Mouse (Mus musculus): ENCODE data around the gene Fen1. TPM values are rescaled to one million over a fixed set of nuclear protein-coding genes. Genes with fewer than 3 reads are reported as not detected.

The Fen1 gene
- polyA plus RNA-seq, 1 experiment from 2014 or later, result 98.8 TPM

- H3K36me3 ChIP-seq (ENCODE audit: poor library complexity, severe bottlenecking), result no peaks in the 10 kb centered on the region
- no peak for ATAC-seq
Observed at GRCm38 (mm10) chr19:10231871-10232270, 27.9 kb upstream of the Fen1 start.

GRCm38 (mm10) chr19:10231016-10231415 is 27.0 kb upstream of the Fen1 start:
- 7% methylated on average over 7 of the region's 7 CpGs for WGBS
- Histone ChIP-seq H3K36me3 (ENCODE audit: poor library complexity, severe bottlenecking) (no peaks in the 10 kb centered on the region), H3K27ac (no peak overlapping the region), H3K9ac (no peak overlapping the region), H3K4me3 (no peak overlapping the region), H3K4me1 (no peaks in the 10 kb centered on the region), H3K4me2 (no peak overlapping the region), H3K27me3 (peaks cover 15% of the 10 kb centered on the region), H3K9me3 (replicated peaks) (no peaks in the 10 kb centered on the region; the same call in 1 of the 2 replicates)
- ATAC-seq, result no peak

More at GRCm38 (mm10) chr19:10231871-10232270, 27.9 kb upstream of the Fen1 start:
- Histone ChIP-seq H3K9me3 (replicated peaks) (no peaks in the 10 kb centered on the region; the same call in 1 of the 2 replicates), H3K4me2 (no peak overlapping the region), H3K27ac (no peak overlapping the region), H3K4me3 (no peak overlapping the region), H3K9ac (no peak overlapping the region), H3K27me3 (peaks cover 15% of the 10 kb centered on the region), H3K4me1 (no peaks in the 10 kb centered on the region)
- WGBS, result 8% methylated on average over 5 of the region's 5 CpGs

- Histone ChIP-seq H3K4me1 (peaks cover 11% of the 10 kb centered on the region; the same call in 1 of the 2 replicates), H3K4me2 (no peak overlapping the region), H3K27ac (no peak overlapping the region), H3K9me3 (replicated peaks) (no peaks in the 10 kb centered on the region; the same call in 1 of the 2 replicates), H3K4me3 (no peak overlapping the region), H3K9ac (no peak overlapping the region), H3K36me3 (ENCODE audit: poor library complexity, severe bottlenecking) (no peaks in the 10 kb centered on the region), H3K27me3 (no peaks in the 10 kb centered on the region)
- 92% methylated on average over 4 of the region's 4 CpGs for WGBS
- ATAC-seq, result no peak
Observed at GRCm38 (mm10) chr19:10225767-10226166, 21.8 kb upstream of the Fen1 start.

DNA sequence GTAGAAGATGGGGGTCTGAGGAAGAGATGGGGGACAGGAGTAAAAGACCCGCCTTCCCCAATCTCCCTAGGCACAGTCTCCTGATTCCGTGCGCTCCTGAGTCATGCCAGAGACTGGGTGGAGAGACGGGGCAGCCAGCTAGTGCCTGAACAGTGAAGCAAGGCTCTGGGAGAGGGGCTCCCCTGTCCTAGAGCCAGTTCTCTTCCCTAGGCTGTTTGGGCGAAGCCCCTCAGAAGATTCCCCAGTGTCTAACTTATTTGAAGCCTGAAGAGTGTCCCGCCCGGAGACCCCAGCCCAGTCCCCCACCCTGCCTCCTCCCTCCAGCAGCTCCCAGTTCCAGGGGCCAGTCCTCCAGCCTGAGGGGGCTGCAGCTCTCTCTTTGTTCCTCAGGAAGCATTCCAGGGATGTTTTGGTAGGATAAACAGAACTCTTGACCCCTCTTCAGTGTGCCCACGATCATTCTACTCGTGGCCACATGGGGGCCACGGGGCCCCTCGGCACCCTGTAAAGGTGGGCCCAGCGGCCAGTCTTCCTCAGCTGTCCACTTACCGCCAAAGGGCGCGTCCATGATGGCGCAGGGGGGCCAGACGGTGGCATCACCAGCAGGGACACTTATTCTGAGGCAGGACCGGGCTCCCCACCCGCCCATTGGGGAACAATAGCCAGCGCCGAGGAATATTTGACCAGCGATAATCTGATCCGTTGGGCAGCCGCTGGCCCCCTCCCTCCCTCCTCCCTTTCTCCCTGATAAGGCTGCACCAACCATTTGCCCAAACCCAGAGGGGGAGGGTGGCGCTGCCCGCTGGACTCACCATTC is 20.9 kb upstream of the Fen1 start:
- Histone ChIP-seq H3K27ac (no peak overlapping the region), H3K9ac (no peak overlapping the region), H3K4me3 (no peak overlapping the region), H3K4me1 (peaks cover 11% of the 10 kb centered on the region; the same call in 1 of the 2 replicates), H3K4me2 (peak overlapping the region; percentile 39), H3K36me3 (ENCODE audit: poor library complexity, severe bottlenecking) (no peaks in the 10 kb centered on the region), H3K9me3 (replicated peaks) (no peaks in the 10 kb centered on the region; the same call in 1 of the 2 replicates), H3K27me3 (no peaks in the 10 kb centered on the region)
- WGBS, result 30% methylated on average over 26 of the region's 26 CpGs
- ATAC-seq, result no peak

DNA sequence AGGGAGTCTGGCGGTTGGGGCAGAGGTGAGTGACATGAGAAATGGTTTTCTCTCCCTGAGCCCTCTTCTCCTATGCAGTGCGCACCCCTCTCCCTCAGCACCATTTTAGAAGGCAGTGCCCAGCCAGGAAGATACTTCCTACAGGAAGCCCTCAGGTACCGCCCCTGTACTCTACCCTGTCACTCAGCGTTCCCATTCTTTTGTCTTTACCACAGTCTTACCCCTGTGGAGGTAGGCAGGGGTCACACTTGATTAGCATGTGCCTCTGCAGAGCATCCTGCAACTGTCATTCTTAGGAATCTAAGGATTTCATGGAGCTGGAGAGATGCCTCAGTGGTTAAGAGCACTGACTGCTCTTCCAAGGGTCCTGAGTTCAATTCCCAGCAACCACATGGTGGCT is 19.6 kb upstream of the Fen1 start:
- Histone ChIP-seq H3K27me3 (no peaks in the 10 kb centered on the region), H3K4me3 (no peak overlapping the region), H3K27ac (no peak overlapping the region), H3K36me3 (ENCODE audit: poor library complexity, severe bottlenecking) (no peaks in the 10 kb centered on the region), H3K4me2 (no peak overlapping the region), H3K4me1 (peaks cover 11% of the 10 kb centered on the region; the same call in 1 of the 2 replicates), H3K9me3 (replicated peaks) (no peaks in the 10 kb centered on the region), H3K9ac (no peak overlapping the region)
- 69% methylated on average over 4 of the region's 4 CpGs for WGBS
- no peak for ATAC-seq

DNA sequence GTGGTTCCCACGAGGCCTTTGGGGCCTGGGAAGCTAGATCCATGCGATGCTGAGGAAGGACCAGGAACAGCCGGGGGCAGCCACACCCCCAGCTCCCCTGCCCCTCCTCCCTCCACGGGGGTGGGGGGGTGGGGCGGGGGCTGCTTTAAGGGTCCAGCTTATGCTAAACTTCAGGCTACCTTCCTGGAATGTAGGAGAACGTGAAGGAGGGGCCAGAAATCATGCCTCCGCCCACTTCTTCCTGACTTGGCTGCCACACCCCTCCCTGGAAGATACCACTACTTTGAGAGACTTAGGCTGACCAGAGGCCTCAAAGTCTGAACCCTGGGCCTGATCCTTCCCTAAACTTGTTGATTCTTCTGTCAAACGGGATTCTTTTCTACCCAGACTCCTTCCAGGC is 18.7 kb upstream of the Fen1 start:
- WGBS, result 46% methylated on average over 6 of the region's 8 CpGs
- Histone ChIP-seq H3K4me1 (peaks cover 11% of the 10 kb centered on the region; the same call in 1 of the 2 replicates), H3K4me3 (no peak overlapping the region), H3K36me3 (ENCODE audit: poor library complexity, severe bottlenecking) (no peaks in the 10 kb centered on the region), H3K9ac (no peak overlapping the region), H3K27me3 (no peaks in the 10 kb centered on the region), H3K9me3 (replicated peaks) (no peaks in the 10 kb centered on the region), H3K4me2 (no peak overlapping the region), H3K27ac (no peak overlapping the region)
- ATAC-seq, result no peak

DNA sequence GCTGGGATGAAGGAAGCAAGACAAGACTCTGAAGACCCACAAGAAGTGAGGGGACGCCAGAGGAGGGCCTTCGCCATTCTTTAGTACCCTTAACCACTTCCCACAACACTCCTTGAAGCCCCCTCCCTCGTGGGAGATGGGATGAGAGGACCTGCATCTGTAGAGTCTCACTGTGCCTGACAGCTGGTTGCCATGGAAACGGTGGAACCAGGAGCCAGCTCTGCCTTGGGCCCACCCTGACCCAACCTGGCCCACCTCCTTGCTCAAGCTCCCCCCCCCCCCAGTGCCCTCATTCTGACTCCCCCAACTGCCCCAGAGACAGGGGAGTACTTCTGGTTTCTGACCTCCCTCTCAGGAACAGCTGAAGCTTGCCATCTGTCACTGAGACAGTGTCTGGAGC is 17.6 kb upstream of the Fen1 start:
- Histone ChIP-seq H3K9ac (no peak overlapping the region), H3K36me3 (ENCODE audit: poor library complexity, severe bottlenecking) (no peaks in the 10 kb centered on the region), H3K9me3 (replicated peaks) (no peaks in the 10 kb centered on the region), H3K27me3 (no peaks in the 10 kb centered on the region), H3K4me1 (peaks cover 11% of the 10 kb centered on the region; the same call in 1 of the 2 replicates), H3K27ac (no peak overlapping the region), H3K4me2 (no peak overlapping the region), H3K4me3 (no peak overlapping the region)
- 60% methylated on average over 4 of the region's 4 CpGs for WGBS
- no peak for ATAC-seq

DNA sequence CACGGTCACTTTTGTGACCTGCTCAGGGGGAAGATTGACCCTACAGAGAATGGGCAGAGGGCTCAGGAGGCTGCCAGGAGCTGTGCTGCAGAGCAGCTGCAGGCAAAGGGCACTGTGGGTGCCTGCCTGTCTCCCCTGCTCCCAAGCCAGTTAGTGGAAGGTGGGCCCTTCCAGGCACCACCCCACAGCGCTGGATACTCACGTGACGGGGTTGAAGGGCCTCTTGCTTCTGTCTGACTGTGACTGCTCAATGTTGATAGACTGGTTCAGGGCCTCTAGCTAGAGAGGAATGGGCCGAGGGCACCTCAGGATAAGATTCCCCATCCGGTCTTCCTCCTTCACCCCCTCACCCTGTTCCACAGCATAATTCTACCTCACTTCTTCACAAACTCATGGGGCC is 15.6 kb upstream of the Fen1 start:
- Histone ChIP-seq H3K27ac (no peak overlapping the region), H3K27me3 (no peaks in the 10 kb centered on the region), H3K36me3 (ENCODE audit: poor library complexity, severe bottlenecking) (no peaks in the 10 kb centered on the region), H3K4me1 (0 out of 2 replicates have a peak, but pooled peaks cover 1% of the 10 kb centered on the region), H3K4me3 (no peak overlapping the region), H3K9me3 (replicated peaks) (no peaks in the 10 kb centered on the region), H3K9ac (no peak overlapping the region), H3K4me2 (no peak overlapping the region)
- 75% methylated on average over 6 of the region's 6 CpGs for WGBS
- ATAC-seq, result no peak

DNA sequence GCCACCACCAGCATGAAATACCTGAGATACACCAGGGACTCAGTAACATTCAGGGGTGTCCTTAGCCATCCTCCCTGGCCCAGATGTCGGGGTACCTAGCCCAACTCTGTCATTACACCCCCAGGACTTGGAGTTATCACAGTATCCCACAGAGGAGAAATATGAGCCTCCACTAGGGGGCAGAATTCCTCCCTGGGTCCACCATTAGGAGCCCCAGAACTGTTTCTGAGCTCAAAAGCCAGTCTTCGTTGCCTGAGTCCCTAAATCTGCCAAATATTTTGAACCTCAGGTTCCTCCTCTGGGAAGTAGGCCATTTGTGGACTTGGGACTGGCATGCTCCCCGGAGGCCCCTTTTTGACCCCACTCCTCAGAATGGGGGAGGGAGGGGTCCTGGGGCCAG is 15.1 kb upstream of the Fen1 start:
- WGBS, result 45% methylated on average over 3 of the region's 3 CpGs
- no peak overlapping the region for H3K27ac ChIP-seq
- H3K4me2 ChIP-seq, result no peak overlapping the region
- ATAC-seq, result no peak
- no peaks in the 10 kb centered on the region for H3K36me3 ChIP-seq (ENCODE audit: poor library complexity, severe bottlenecking)
- H3K4me3 ChIP-seq, result no peak overlapping the region
- no peak overlapping the region for H3K9ac ChIP-seq
- H3K27me3 ChIP-seq, result no peaks in the 10 kb centered on the region
- H3K9me3 ChIP-seq (replicated peaks), result no peaks in the 10 kb centered on the region
- no peaks in the 10 kb centered on the region for H3K4me1 ChIP-seq

DNA sequence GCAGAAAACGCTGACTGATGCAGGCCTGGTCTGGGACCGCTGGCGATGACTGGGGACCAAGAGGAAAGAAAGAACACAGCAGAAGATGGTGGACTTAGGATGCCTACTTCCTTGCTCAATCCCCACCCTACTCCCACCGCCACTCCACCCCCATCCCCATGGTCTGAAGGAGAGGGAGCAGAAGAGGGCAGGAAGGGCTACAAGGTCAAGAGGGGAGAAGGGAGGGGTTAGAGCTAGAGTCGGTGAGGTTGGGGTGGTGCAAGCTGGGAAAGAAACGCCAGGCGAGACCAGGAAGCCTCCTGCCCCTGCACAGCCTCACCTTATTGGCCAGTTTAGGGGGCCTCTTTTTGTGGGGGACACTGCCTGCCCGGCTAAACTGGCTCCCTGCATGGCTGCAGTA is 12.1 kb upstream of the Fen1 start:
- H3K27me3 ChIP-seq, result no peaks in the 10 kb centered on the region
- peaks cover 15% of the 10 kb centered on the region for H3K36me3 ChIP-seq (ENCODE audit: poor library complexity, severe bottlenecking)
- WGBS, result 89% methylated on average over 8 of the region's 8 CpGs
- no peak overlapping the region for H3K9ac ChIP-seq
- H3K4me3 ChIP-seq, result no peak overlapping the region
- no peak overlapping the region for H3K4me2 ChIP-seq
- H3K27ac ChIP-seq, result no peak overlapping the region
- H3K9me3 ChIP-seq (replicated peaks), result no peaks in the 10 kb centered on the region
- no peak for ATAC-seq
- no peaks in the 10 kb centered on the region for H3K4me1 ChIP-seq

- peaks cover 36% of the 10 kb centered on the region for H3K36me3 ChIP-seq (ENCODE audit: poor library complexity, severe bottlenecking)
Observed at GRCm38 (mm10) chr19:10213796-10214471, 10.0 kb upstream of the Fen1 start.

GRCm38 (mm10) chr19:10210885-10211284 is 6.9 kb upstream of the Fen1 start:
- no peak for ATAC-seq
- Histone ChIP-seq H3K9me3 (replicated peaks) (no peaks in the 10 kb centered on the region), H3K4me2 (no peak overlapping the region), H3K36me3 (ENCODE audit: poor library complexity, severe bottlenecking) (peaks cover 63% of the 10 kb centered on the region), H3K4me1 (no peaks in the 10 kb centered on the region), H3K27me3 (no peaks in the 10 kb centered on the region), H3K27ac (no peak overlapping the region), H3K4me3 (no peak overlapping the region), H3K9ac (no peak overlapping the region)
- WGBS, result 88% methylated on average over 4 of the region's 4 CpGs

More at GRCm38 (mm10) chr19:10213796-10214471, 10.0 kb upstream of the Fen1 start:
- no peaks in the 10 kb centered on the region for H3K4me1 ChIP-seq
- H3K4me2 ChIP-seq, result no peak overlapping the region
- no peaks in the 10 kb centered on the region for H3K9me3 ChIP-seq (replicated peaks)
- H3K9ac ChIP-seq, result no peak overlapping the region
- ATAC-seq, result no peak
- 92% methylated on average over 10 of the region's 10 CpGs for WGBS
- no peak overlapping the region for H3K4me3 ChIP-seq
- H3K27ac ChIP-seq, result no peak overlapping the region
- no peaks in the 10 kb centered on the region for H3K27me3 ChIP-seq

Measured in forebrain, embryonic 13.5 days (tissue).